Mouse (Mus musculus): ENCODE results near the gene Tnfrsf11a. TPM values are rescaled to one million over a fixed set of nuclear protein-coding genes. Genes with fewer than 3 reads are reported as not detected.

The Tnfrsf11a gene
- polyA plus RNA-seq, 1 experiment: not detected

GRCm38 (mm10) chr1:105844341-105845006 is 64.0 kb downstream of the Tnfrsf11a start:
- no peak for TF ChIP-seq GATA1 (IDR thresholded peaks at IDR 0.05; ENCODE audit: low read length)

- no peak for TF ChIP-seq GATA1 (IDR thresholded peaks at IDR 0.05; ENCODE audit: low read length)
Measured at GRCm38 (mm10) chr1:105846431-105846830, 65.9 kb downstream of the Tnfrsf11a start.

DNA sequence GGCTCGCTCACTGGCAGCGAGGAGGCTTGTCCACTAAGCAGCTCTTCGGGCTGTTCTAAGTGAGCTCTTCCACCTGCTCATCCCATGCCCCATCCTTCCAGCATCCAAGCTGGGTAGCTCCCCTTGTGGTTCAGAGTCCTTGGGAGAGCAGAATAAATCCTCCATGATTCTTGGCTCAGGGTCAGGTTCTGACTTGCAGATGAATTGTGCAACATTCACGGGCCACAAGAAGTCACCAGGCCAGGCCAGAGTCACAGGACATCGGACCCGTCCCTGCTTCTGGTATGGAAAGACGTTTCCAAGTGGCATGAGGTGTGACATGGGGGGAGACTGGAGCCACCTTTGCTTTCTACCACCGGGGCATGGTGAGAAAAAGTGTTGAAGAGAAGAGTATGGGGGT is 68.3 kb downstream of the Tnfrsf11a start:
- no peak for TF ChIP-seq GATA1 (IDR thresholded peaks at IDR 0.05; ENCODE audit: low read length)

- TF ChIP-seq GATA1 (IDR thresholded peaks at IDR 0.05; ENCODE audit: low read length): no peak
Measured at GRCm38 (mm10) chr1:105851341-105851740, 70.8 kb downstream of the Tnfrsf11a start.

- no peak for TF ChIP-seq GATA1 (IDR thresholded peaks at IDR 0.05; ENCODE audit: low read length)
Measured at GRCm38 (mm10) chr1:105859740-105860139, 79.2 kb downstream of the Tnfrsf11a start.

DNA sequence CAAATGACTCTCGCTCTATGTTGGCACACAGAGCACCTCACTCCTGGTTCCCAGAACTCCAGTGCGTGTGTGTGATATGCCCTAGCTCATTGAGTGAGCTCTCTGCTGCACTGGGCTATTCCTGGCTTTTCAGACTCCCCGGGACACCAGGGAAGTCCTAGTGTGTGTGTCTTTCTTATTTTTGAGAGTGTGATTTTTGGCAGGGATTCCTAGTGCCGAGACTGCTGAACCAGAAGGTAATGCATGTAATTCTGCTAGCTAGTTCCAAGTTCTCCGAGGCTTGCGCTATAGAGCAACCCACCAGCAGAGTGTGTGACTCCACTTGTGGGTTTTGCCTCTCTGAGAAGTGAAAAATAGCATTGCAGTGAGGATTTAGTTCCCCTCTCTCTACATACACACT is 96.1 kb downstream of the Tnfrsf11a start:
- no peak for TF ChIP-seq GATA1 (IDR thresholded peaks at IDR 0.05; ENCODE audit: low read length)

GRCm38 (mm10) chr1:105877808-105878207 is 97.3 kb downstream of the Tnfrsf11a start:
- TF ChIP-seq GATA1 (IDR thresholded peaks at IDR 0.05; ENCODE audit: low read length): no peak

GRCm38 (mm10) chr1:105878416-105878815 is 97.9 kb downstream of the Tnfrsf11a start:
- TF ChIP-seq GATA1 (IDR thresholded peaks at IDR 0.05; ENCODE audit: low read length): no peak

- no peak for TF ChIP-seq GATA1 (IDR thresholded peaks at IDR 0.05; ENCODE audit: low read length)
Measured at GRCm38 (mm10) chr1:105880555-105881304, 100.2 kb downstream of the Tnfrsf11a start.

DNA sequence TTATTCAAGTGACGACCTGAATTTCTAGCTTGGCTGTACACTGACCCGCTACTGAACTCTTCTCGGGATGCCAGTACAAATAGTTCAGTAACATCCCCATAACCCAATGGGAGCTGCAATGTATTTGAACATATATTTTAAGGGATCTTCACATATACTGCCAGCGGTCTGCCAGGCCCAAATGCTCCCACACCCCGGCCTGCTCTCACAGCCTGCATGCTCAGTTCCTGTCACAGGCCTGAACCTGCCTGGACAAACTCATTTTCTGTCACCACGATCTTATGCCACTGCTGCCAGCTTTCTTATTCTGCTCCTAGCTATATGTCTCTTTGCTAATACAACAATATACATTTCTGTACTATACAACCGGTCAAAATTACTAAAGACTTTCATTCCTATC is 100.9 kb downstream of the Tnfrsf11a start:
- no peak for TF ChIP-seq GATA1 (IDR thresholded peaks at IDR 0.05; ENCODE audit: low read length)

DNA sequence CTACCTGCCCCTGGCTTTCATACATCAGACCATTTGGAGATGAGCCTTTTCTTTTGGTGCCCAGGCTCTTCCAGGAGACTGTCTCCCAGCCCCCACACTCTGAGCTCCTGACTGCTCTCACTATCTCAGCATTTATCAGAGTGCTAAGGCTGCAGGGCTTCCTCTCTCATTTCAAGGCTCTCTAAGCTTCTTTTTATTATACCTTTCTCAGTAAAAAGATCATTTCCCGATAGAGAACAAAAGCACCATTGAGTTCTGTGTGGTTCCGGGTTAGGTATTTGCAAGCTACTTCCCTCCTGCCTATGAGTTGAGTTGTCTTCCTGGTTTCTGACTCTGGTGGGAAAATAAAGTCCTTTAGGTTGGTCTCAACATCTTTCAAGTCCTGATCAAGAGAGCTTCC is 103.0 kb downstream of the Tnfrsf11a start:
- TF ChIP-seq GATA1 (IDR thresholded peaks at IDR 0.05; ENCODE audit: low read length): no peak

DNA sequence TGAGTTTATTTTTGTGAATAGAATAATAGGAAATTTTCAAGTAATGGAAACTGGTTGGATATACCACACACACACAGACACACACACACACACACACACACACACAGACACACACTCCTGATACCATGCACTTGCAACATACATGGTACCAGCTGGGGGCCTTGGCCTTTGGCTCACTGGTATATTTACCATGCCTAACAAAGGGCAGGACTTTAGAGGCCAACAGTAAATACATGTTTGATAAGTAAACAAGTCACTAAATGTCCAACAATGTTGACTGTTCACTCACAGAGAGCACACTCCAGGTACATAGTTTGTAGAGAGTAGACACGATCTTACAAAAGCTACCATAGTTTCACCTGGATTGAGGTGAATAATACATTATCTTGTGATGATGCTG is 104.6 kb downstream of the Tnfrsf11a start:
- no peak for TF ChIP-seq GATA1 (IDR thresholded peaks at IDR 0.05; ENCODE audit: low read length)

DNA sequence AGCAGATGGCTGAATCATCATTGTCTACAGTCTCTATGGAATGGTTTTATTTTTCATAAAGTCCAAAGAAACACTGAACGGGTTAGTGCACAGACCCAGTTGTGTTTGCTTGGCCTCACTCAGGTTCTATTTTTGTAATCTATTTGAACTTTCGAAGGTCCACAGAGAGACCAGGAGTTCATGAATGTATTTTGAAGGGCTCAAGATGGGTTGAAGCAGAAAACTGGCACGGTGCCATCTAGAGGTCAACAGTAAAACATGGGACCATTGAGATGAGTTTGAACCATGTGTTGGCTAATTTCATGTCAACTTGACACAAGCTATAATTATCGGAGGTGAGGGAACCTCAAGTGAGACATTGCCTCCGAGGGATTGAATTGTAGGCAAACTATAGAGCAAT is 105.1 kb downstream of the Tnfrsf11a start:
- no peak for TF ChIP-seq GATA1 (IDR thresholded peaks at IDR 0.05; ENCODE audit: low read length)

- no peak for TF ChIP-seq GATA1 (IDR thresholded peaks at IDR 0.05; ENCODE audit: low read length)
Measured at GRCm38 (mm10) chr1:105886358-105886757, 105.8 kb downstream of the Tnfrsf11a start.

DNA sequence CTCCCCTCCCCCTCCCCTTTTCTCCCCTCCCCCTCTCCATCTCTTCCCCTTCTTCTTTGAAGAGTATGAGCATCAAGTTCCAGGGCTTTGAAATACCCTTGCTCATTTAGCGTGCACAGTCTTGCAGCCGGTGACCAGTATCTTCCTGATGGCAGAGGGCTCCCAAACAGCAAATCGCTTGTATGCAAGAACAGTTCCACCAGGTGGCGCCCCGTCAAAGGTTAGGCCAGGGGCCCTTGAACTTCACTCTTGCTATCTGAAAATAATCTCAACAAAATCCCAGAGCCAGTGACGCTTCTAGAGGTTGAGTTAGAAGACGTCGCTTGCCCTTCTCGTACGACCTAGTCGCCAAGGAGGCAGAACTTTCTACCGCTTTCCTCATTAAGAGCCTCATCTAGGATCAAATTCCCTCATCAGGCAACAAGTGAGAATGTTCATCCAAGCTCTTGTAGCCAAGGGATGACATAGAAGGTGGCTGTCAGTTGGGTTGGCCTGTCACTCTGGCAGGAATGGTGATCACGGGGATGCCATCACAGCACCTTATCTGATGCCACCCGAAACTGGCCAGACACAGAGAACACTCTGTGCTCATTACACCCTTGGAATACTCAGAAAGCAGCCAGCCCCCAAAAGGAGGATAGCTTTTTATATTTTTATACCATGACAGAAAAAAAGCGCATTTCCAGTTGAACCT is 110.7 kb downstream of the Tnfrsf11a start:
- no peak for TF ChIP-seq GATA1 (IDR thresholded peaks at IDR 0.05; ENCODE audit: low read length)

DNA sequence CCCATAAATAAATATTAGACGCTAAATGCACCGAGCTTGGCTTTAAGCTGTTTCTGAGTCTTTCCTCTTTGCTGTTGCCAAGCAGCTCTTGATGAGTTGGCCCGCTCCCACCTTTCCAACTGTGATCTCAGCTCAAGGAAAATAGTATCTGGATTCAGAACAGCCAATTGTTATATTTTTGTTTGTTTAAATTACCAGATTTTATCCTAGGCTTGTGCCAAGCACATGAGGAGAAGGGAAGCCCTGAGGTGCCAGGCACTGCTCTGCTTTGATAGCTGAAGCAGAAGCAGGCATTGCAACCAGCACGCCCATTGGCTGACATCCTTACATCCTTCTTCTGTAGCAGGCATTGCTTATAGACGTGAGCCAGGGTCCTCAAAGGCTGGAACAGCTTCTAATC is 114.5 kb downstream of the Tnfrsf11a start:
- TF ChIP-seq GATA1 (IDR thresholded peaks at IDR 0.05; ENCODE audit: low read length): no peak

Other genes with a start within 250 kb of the Tnfrsf11a start
- 13.0 and 18.6 TPM in 2 replicates for gene Pign, start 117.0 kb upstream of the Tnfrsf11a start, polyA plus RNA-seq (2012)
- gene Relch, start 116.9 kb upstream of the Tnfrsf11a start, polyA plus RNA-seq (2012): 38.0 and 46.4 TPM in 2 replicates
- gene Zcchc2, start 209.7 kb downstream of the Tnfrsf11a start, polyA plus RNA-seq (2012): 11.9 and 13.5 TPM in 2 replicates

Data from G1E-ER4 (cell line).